Mouse (Mus musculus) ES-Bruce4 (cell line): ENCODE results near the gene Ahdc1.

Source experiments
- CTCF ChIP-seq: IDR thresholded peaks from one replicate; pipeline ENCODE4 v1.8.1; 2011; ENCODE audit warnings: low read depth, low read length
- EP300 ChIP-seq: IDR thresholded peaks from 2 replicates; pipeline ENCODE4 v1.6.1; 2011; ENCODE audit warnings: low read depth, low read length; ENCODE audit not compliant: insufficient read depth
- POLR2A ChIP-seq: IDR thresholded peaks from one replicate; pipeline ENCODE4 v1.8.1; 2011; ENCODE audit warnings: low read length; ENCODE audit not compliant: insufficient read depth

GRCm38 (mm10) chr4:133054530-133054929, 43.5 kb downstream of the Ahdc1 start:
- TF ChIP-seq CTCF = no peak
- TF ChIP-seq POLR2A = no peak
- TF ChIP-seq EP300 = no peak
